Mouse (Mus musculus): ENCODE data around the gene Bend6.

GRCm38 (mm10) chr1:33908191-33908962, 761 bp upstream of the Bend6 start, which contains the start of gene Dst:
- TF ChIP-seq POLR2A (IDR thresholded peaks at IDR 0.05; ENCODE audit: low read depth, low read length) (no peak), CTCF (IDR thresholded peaks at IDR 0.05; ENCODE audit: borderline replicate concordance, insufficient read depth, low read length) (no peak)

Data from embryonic fibroblast, embryonic 13.5 days (primary cell).